Mouse (Mus musculus) cerebellum, adult 2 months (tissue): ENCODE data around the gene Afap1.

Experiments
- CTCF ChIP-seq: fragments of 200-500 bp; IDR thresholded peaks from 2 replicates; pipeline ENCODE4 v1.5.1; 2011; ENCODE audit warnings: low read depth, mild to moderate bottlenecking, control low read depth, low read length, moderate library complexity, borderline replicate concordance; ENCODE audit not compliant: insufficient read depth
- POLR2A ChIP-seq: fragments of 200-500 bp; IDR thresholded peaks from 2 replicates; pipeline ENCODE4 v1.6.1; 2011; ENCODE audit warnings: low read length, control low read depth, borderline replicate concordance; ENCODE audit not compliant: insufficient read depth

DNA sequence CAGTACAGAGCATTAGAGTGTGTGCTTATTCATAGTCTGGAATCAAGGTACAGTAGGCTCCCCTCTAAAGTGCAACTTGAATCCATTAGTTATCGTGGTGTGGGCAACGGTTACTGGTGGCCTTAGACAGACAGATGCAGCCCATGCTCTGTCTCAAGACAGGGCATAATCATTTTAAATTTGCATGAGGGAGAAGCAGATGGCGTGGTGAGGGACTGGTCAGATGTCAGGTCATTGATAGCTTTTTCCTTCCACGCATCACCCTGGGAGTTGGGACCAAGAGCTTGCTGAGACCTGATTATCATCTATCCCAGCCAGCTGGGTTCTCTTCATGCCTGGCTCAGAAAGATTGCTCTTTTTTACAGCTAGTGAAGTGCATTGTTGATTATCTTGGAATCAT is 27.0 kb downstream of the Afap1 start:
- TF ChIP-seq CTCF (no peak), POLR2A (no peak)
